Mouse (Mus musculus): ENCODE results near the gene Gadd45b. TPM values are rescaled to one million over a fixed set of nuclear protein-coding genes. Genes with fewer than 3 reads are reported as not detected.

Gene Gadd45b
- 61.8 and 62.6 TPM in 2 replicates for polyA plus RNA-seq (2012; rRNA removed)

DNA sequence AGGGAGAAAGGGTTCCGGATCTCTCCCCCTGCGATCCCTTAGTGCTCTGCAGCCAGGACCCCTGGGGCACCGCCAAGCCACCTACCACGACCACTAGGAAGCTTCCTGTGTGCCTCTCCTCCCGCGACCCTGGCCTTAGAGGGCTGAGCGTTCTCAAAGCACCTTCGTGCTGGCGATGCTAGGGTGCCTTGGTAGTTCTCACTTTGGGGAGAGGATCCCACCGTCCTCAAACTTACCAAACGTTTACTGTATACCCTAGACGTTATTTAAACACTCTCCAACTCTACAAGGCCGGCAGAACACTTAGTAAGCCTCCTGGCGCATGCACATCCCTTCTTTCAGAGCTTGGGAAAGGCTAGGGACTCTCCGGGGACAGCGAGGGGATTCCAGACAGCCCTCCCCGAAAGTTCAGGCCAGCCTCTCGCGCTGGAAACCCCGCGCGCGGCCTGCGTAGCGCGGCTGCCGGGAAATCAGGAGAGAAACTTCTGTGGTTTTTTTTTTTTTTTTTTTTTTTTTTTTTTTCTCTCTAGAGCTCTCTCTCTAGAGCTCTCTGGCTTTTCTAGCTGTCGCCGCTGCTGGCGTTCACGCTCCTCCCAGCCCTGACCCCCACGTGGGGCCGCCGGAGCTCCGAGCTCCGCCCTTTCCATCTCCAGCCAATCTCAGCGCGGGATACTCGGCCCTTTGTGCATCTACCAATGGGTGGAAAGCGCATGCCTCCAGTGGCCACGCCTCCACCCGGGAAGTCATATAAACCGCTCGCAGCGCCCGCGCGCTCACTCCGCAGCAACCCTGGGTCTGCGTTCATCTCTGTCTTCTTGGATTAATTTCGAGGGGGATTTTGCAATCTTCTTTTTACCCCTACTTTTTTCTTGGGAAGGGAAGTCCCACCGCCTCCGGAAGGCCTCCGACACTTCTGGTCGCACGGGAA lies at the start of gene Gadd45b:
Gadd45b (plus strand) TSS at position 775 of the 928 bp plus-strand sequence.

DNA sequence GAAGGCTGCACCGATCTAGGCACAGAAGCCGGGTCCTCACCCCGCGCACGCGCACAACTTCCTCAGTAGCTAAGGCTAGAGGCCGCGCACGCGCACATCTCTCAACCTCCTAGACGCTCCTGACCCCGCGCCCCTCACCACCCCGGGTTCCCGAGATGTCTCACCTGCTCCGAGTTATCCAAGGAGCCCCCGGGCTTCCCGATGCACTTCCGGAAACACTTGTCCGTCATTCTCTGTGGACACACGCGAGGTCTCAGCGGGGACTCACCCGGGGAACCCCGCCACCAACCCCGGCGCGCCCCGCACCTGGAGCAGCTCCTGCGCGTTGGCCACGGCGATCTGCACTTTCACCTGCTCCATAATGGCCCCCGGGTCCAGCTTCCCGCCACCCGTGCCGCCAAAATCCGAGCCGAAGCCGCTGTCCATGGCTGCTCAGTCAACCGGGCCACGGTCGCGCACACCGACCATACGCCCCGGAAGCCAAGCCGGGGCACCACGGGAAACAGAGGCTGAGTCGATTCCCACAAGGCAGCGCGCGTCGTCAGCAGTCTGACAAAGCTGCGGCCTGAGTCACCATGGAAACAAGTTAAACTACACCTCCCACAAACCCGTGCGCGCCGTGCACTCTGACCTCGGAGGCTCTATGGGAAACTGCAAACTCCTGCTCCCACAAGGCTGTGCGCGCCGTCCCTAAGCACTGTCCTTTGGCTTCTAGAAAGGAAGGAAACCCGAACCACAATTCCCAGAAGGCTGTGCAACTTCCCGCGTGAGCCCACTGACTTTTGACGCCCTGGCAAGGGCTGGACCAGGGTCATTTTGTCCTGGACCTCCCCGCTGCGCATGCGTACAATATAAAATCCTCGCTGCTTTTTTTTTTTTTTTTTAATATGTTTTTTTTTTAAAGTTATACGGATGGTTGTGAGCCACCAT lies 29.3 kb upstream of the Gadd45b start, which contains the start of gene Timm13:
Timm13 (minus strand) TSS at position 652 of the 930 bp plus-strand sequence.

DNA sequence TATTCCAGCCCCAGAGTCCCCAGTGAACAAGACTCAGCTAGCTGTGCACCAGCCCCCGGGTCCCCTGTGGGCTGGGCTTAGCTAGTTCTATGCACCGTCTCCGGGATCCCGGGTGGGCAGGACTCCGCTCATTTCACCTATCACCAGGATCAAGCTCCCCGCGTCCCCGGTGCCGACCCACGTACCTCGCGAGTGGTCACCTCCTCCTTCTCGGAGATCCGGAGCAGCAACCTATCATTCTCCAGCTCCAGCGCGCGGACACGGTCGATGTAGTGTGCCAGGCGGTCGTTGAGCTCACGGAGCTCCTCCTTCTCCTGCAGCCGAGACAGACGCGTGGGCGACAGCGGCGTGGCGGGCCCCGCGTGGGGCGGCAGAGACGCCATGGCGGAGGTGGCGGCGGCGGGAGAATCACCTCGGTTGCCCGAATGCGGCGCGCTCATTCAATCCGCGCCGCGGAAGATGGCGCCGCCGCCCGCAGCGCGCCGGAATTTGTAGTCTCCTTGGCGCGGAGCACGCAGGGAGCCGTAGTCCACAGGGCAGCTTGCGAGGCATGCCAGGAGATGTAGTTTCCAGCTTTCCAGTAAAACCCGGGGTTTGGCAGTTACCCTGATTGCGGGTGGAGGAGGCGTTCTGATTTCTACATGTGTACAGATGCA lies 12.0 kb upstream of the Gadd45b start, which contains the start of gene Lmnb2:
Lmnb2 (minus strand) TSS at position 467 of the 656 bp plus-strand sequence.

Other genes with a start within 250 kb of the Gadd45b start
- gene Mob3a, start 228.1 kb upstream of the Gadd45b start, polyA plus RNA-seq (2012; rRNA removed), result 39.8 and 44.2 TPM in 2 replicates
- 58.7 and 66.7 TPM in 2 replicates for gene Izumo4, start 227.9 kb upstream of the Gadd45b start, polyA plus RNA-seq (2012; rRNA removed)
- 146 and 168 TPM in 2 replicates for gene Ap3d1, start 187.8 kb upstream of the Gadd45b start, polyA plus RNA-seq (2012; rRNA removed)
- 45.9 and 51.9 TPM in 2 replicates for gene Dot1l, start 174.9 kb upstream of the Gadd45b start, polyA plus RNA-seq (2012; rRNA removed)
- gene Sf3a2, start 131.9 kb upstream of the Gadd45b start, polyA plus RNA-seq (2012; rRNA removed), result 70.1 and 97.6 TPM in 2 replicates
- gene Plekhj1, start 131.4 kb upstream of the Gadd45b start, polyA plus RNA-seq (2012; rRNA removed), result 86.4 and 95.0 TPM in 2 replicates
- 323 and 349 TPM in 2 replicates for gene Amh, start 124.8 kb upstream of the Gadd45b start, polyA plus RNA-seq (2012; rRNA removed)
- gene Jsrp1, start 116.6 kb upstream of the Gadd45b start, polyA plus RNA-seq (2012; rRNA removed), result 1.9 and 2.4 TPM in 2 replicates
- gene Oaz1, start 103.4 kb upstream of the Gadd45b start, polyA plus RNA-seq (2012; rRNA removed), result 1,197 and 1,370 TPM in 2 replicates
- gene Lingo3, start 86.0 kb upstream of the Gadd45b start, polyA plus RNA-seq (2012; rRNA removed), result 0.14 and 0.44 TPM in 2 replicates
- 183 and 185 TPM in 2 replicates for gene Lsm7, start 74.9 kb upstream of the Gadd45b start, polyA plus RNA-seq (2012; rRNA removed)
- 152 and 173 TPM in 2 replicates for gene Sppl2b, start 74.8 kb upstream of the Gadd45b start, polyA plus RNA-seq (2012; rRNA removed)
- 0.85 and 0.89 TPM in 2 replicates for gene Tmprss9, start 58.2 kb upstream of the Gadd45b start, polyA plus RNA-seq (2012; rRNA removed)
- 253 and 261 TPM in 2 replicates for gene Timm13, start 29.1 kb upstream of the Gadd45b start, polyA plus RNA-seq (2012; rRNA removed)
- gene Lmnb2, start 11.8 kb upstream of the Gadd45b start, polyA plus RNA-seq (2012; rRNA removed), result 30.4 and 33.2 TPM in 2 replicates
- gene Gng7, start 84.9 kb downstream of the Gadd45b start, polyA plus RNA-seq (2012; rRNA removed), result 5.9 and 6.7 TPM in 2 replicates
- 0.20 and 0.25 TPM in 2 replicates for gene Diras1, start 95.6 kb downstream of the Gadd45b start, polyA plus RNA-seq (2012; rRNA removed)
- 54.7 and 57.3 TPM in 2 replicates for gene Slc39a3, start 107.4 kb downstream of the Gadd45b start, polyA plus RNA-seq (2012; rRNA removed)
- gene Sgta, start 130.1 kb downstream of the Gadd45b start, polyA plus RNA-seq (2012; rRNA removed), result 318 and 335 TPM in 2 replicates
- gene Thop1, start 140.0 kb downstream of the Gadd45b start, polyA plus RNA-seq (2012; rRNA removed), result 133 and 135 TPM in 2 replicates
- gene Creb3l3, start 168.8 kb downstream of the Gadd45b start, polyA plus RNA-seq (2012; rRNA removed), result 4.3 and 7.6 TPM in 2 replicates
- 253 and 327 TPM in 2 replicates for gene Map2k2, start 175.8 kb downstream of the Gadd45b start, polyA plus RNA-seq (2012; rRNA removed)
- 89.6 and 105 TPM in 2 replicates for gene Zbtb7a, start 205.1 kb downstream of the Gadd45b start, polyA plus RNA-seq (2012; rRNA removed)
- gene Pias4, start 237.8 kb downstream of the Gadd45b start, polyA plus RNA-seq (2012; rRNA removed), result 48.8 and 60.5 TPM in 2 replicates
- gene Eef2, start 246.6 kb downstream of the Gadd45b start, polyA plus RNA-seq (2012; rRNA removed), result 2,943 and 3,409 TPM in 2 replicates